Mouse (Mus musculus) adrenal gland, postnatal 14 days (tissue): ENCODE measurements around the gene Sdad1. TPM values are rescaled to one million over a fixed set of nuclear protein-coding genes. Genes with fewer than 3 reads are reported as not detected.
A peak's percentile ranks its signal among the peaks of the same experiment; 100 is the strongest.

Experiments
- DNase-seq: peaks from one replicate; pipeline ENCODE4 v3.0.0; 2021; ENCODE audit warnings: mixed read lengths
- long read RNA-seq, 2 experiments: library from polyadenylated mRNA; stranded (forward); transcript quantifications; one replicate each; pipeline ENCODE4 v2.0.0; 2021
- total RNA-seq: library from RNA; stranded (reverse); gene quantifications from 2 replicates; pipeline ENCODE4 v1.2.3, GENCODE M21; 2021

The Sdad1 gene
- 30.5 and 42.2 TPM in 2 replicates for total RNA-seq
- long read RNA-seq, experiment 1, full-length matches to known transcripts: 8 of 11 reads
- long read RNA-seq, experiment 1, partial matches to known transcripts: 2 of 11 reads
- long read RNA-seq, experiment 1, other reads (novel, unspliced or antisense): 1 of 11 reads
- long read RNA-seq, experiment 2, full-length matches to known transcripts: 5 of 13 reads
- long read RNA-seq, experiment 2, partial matches to known transcripts: 2 of 13 reads
- long read RNA-seq, experiment 2, other reads (novel, unspliced or antisense): 6 of 13 reads

DNA sequence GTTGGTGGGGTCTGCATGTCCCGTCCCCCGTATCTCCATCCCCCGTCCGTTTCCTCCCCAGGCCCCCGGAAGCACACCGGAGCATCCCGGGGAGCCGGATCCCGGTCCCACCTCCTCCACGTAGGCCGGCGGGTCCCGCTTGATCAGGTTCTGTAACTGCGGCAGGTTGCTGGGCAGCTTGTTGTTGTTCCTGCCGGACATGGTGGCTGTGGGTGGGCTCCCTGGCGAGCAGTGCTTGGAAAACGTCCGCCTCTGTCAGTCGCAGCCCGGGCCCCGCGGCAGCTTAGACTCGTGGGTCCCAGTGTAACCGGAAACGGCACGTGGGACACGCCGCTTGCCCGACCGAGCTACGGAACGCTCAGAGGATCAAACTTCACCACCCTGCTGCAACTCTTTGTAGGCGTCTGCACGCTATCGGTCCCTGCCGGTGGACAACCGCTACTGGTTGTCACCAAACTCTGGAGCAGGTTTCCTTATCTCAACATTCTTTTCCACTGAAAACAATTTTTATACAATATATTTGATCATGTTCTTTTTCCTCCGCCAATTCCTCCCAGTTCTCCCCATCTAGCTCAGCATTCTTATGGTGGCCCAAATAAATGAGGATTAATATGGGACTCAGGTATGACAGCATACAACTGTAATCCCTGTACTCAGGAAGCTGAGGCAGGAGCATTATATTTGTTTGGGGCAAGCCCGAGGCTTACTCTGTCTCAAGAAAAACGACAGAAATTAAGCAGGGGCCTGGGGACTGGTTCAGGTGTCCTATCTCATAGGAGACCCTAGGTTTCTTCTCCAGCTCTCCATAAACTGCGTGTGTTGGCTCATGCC lies at the start of gene Sdad1:
Gene Sdad1, minus strand, starts transcription at position 799 of the 831 bp plus-strand sequence.
- peak; percentile 96 for DNase-seq

GRCm38 (mm10) chr5:92358767-92359455 lies 48.6 kb upstream of the Sdad1 start:
- DNase-seq: peak; percentile 23

DNA sequence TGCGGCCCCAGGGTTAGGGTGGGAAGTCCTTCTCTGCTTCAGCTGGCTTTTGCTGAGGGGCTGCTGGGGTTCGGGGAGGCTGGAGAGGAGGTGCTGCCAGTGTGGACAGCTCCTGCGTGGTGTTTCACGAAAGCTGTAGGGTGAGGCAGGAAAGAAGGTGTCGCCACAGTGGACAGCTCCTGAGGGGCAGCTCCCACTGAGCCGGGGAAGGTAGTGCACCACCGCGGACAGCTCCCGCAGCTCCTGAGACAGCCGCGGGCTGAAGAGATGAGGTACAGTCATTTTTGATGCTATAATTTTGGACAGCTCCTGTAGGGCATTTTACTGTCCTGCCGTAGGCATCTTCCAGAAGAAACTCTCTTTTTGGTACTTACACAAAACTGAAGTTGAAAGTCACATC lies 47.8 kb upstream of the Sdad1 start:
- DNase-seq: peak; percentile 79

- DNase-seq: peak; percentile 85
These were observed 43.2 kb upstream of the Sdad1 start for GRCm38 (mm10) chr5:92353517-92353916.

DNA sequence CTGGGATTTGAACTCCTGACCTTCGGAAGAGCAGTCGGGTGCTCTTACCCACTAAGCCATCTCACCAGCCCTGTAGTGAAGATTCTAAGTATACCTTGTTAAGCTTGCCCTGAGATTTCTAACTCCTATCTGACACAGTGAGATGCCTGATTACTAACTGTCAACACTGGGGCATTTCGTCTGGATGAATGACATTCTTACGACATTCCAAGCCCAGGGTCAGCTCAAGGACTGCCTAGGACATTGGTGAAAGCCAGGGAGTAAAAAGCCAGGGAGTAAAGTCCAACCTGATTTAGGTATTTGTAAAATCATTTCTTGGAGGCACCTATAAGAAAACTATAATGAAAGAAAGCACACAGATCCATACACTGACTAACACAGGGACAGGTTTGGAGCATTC lies 42.4 kb upstream of the Sdad1 start:
- peak; percentile 44 for DNase-seq

GRCm38 (mm10) chr5:92349731-92350130 lies 39.5 kb upstream of the Sdad1 start:
- no peak for DNase-seq

DNA sequence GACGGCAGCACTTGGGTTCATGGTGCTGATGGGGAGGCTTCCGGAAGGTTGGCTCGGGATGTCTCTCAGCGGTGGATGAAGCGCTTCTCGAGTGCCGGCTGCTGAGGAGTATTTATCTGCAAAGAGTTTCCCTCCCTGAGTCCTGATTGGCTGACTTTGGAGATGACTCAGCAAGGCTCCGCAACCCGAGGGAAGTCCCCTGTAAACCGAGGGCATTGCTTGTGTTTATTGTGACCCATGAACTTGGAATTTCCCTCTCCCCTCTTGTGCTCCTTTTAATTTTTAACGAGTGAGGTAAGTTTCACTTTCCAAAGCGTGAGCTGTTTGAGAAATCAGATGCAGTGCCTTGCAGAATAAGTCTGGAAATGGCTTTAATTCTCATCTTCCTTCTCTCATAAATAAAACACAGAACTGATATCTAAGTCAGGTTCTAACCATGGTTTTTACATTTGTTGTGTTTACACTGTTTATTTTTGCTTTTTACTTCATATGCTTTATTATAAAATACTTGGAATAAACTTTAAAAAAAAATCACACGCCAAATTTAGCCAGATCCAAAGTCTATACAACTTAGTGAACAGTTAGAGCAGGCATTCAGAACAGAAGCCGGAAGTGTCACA lies 38.6 kb upstream of the Sdad1 start, which contains the start of gene Cxcl10:
Gene Cxcl10, minus strand, starts transcription at position 96 of the 620 bp plus-strand sequence.
- peak; percentile 78 for DNase-seq

GRCm38 (mm10) chr5:92345006-92345405 lies 34.7 kb upstream of the Sdad1 start:
- DNase-seq: no peak

DNA sequence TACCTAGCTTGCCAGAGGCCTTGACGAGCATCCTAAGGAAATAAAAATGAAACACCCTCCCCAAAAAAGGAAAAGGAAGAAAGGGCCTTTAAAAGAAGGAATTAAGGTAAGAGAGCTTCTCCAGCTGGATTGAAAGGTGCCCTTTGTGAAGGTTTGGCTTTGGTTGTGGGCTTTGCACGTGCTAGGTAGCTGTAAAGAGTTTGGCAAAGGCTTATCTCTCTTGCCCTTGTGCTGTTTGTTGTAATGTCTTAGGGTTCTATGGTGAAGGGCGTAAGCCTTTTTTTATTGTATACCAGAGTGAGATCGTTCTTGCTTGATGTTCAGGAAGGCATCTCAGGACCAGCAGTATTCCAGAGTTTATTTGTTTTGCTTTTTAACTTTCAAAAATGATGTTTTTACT lies 30.3 kb upstream of the Sdad1 start:
- DNase-seq: no peak

DNA sequence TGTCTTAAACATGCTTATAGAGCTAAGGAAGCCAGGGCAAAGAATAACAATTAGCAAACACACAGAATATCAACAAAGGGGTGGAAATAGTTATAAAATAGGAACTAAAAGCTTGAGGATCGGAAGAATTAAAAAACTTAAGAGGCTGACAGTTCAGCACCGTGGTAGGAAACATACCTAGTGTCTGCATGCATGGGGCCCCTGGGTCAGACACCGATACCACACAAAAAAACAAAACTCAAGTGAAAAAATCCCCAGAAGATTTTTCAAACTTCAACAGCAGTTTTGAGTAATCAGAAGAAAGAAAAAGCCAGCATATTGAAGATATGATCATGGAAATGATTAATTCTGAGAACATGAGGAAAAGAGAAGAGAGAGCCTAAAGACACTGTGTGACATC lies 26.5 kb upstream of the Sdad1 start:
- DNase-seq: no peak

GRCm38 (mm10) chr5:92332359-92332840 lies 22.1 kb upstream of the Sdad1 start:
- peak; percentile 68 for DNase-seq

DNA sequence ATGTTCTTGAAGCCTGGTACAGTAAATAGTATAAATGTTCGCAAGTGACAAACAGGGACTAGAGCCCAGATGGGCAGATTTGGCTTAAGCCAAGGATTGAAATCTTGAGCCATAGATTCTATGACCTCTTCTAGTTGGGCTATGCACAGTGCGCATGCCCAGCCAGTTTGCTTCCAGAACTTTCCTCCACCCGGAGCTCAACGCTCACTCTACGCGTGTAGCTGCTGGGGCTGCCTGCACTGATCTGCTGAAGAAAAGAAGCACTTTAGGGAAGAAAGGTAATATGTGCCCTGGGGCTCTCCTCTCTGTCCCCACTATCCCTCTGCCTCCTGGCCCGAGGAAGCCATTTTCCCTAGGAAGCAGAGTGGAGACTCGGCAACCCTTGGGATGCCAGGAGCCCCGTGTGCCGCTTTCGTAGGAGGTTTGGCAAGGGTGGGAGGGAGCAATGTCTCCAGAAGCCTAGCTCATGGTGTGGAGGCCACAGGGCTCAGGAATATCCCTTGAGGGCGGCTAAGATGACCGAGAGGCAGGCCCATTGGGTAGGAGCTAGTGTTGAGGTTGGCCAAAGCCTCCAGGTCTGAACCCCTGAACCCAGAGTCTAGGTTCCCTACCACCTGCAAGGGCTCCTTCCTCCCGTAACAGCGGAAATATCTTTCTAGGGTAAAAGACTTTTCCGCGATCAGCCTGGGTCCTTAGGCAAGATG lies 21.5 kb upstream of the Sdad1 start, which contains the start of gene Art3:
Gene Art3, plus strand, starts transcription at position 193 of the 704 bp plus-strand sequence.
- DNase-seq: peak; percentile 43

DNA sequence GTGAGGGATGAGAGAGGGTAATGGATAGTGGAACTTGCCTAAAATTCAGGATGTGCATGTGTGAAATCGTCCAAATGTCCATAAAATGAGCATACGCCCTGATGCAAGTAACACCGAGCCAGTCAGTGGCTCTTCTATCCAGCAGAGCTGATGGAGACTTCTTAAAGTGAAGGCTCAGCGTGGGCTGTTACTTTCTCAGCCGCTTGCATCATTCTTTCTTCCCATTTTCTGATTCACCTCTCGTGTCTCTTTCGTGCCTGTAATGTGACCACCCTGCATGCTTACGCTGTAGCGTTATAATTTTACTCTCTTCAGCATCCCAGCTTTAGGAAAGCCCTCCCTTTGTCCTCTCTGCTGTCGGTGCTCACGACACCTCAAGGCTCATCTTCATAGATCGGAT lies 20.8 kb upstream of the Sdad1 start:
- no peak for DNase-seq

GRCm38 (mm10) chr5:92327929-92328328 lies 17.6 kb upstream of the Sdad1 start, which contains the start of gene Cxcl9:
Gene Cxcl9, minus strand, starts transcription at chr5:92328079.
- no peak for DNase-seq

- DNase-seq: no peak
These were observed 17.1 kb upstream of the Sdad1 start for GRCm38 (mm10) chr5:92327367-92327766.

DNA sequence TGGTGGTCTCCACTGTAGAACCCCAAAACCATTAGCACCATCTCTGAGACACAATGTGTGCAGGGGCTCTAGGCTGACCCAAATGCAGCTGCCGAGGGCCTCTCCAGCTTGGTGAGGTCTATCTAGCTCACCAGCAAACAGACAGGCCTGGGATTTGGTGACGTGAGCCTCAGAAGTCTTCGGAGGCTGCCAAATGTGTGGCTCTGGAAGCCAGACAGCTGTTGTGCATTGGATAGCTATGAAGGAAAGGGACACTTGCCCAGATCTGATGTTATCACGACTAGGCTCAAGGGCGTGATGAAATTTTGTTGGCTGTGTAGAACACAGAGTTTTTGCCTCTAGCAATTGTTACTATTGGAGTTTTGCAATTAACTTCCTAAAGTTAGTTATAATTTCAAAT lies 13.0 kb upstream of the Sdad1 start:
- DNase-seq: peak; percentile 63

DNA sequence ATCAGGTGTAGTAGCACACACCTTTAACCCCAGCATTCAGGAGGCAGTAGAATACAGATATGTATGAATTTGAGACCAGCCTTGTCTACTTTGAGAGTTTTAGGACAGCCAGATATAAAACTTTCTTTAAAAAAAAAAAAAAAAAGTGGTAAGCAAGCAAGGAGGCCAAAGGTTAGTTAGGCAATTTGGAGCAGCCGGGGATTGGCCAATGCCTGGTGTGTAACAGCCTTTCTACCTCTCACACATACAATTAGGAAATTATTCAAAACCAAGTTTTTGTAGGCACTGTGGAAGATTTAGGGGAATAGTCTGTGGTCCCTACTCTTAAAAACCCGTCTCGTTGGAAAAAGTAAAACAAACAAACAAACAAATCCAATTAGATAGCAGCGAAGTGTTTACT lies 12.3 kb upstream of the Sdad1 start:
- DNase-seq: peak; percentile 36

DNA sequence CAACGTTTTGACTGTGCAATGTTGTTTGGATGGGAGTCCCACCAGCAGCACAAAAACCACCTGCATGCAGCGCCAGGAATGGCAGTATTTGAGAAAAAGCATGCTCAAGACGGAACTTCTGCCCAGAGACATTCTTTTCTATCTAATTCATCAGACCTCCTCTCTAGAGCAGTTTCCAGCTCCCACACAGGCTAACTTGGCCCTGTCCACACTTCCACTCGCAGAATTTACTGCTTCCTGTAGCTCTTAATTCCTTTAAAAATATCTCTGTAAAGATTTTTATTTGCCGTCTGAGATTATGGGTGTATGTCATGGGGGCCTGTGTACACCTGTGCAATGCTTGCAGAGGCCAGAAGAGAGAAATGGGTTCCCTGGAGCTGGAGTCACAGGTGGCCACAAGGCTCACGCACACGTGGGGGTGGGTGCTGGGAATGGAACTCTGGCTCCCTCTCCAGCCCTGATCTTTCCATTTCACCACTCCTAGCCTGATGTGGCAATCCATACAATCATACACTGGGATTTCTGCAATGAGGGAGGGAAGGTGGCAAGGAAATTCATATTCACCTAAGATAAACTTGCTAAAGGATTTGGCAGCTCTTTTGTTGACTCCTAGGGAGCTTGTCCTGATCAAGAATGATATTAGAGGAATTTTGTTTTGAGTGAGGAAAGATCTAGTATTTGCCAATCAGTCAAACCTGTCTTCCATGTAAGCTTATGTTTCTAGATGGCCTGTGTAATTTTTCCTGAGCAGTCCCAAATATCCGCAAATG lies 11.5 kb upstream of the Sdad1 start:
- peak; percentile 45 for DNase-seq

DNA sequence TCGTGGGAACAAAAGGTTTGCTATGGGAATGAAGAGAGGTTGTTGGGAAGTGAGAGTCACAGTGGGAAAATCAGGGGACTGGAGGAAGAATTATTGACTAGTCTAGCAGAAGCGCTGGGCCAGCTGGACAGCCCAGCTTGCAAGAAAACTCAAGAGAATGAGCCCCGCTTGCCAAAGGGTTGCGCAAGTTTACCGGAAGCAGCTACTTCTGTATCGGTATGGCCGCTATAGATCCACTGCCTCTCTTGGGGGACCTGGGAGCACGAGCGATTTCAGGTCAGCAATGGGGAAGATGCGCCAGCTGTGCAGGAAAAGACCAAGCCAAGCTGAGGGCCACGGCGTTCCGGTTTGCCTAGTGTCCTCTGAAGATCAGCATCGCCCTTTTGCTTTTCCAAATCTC lies 8.3 kb upstream of the Sdad1 start:
- peak; percentile 36 for DNase-seq

DNA sequence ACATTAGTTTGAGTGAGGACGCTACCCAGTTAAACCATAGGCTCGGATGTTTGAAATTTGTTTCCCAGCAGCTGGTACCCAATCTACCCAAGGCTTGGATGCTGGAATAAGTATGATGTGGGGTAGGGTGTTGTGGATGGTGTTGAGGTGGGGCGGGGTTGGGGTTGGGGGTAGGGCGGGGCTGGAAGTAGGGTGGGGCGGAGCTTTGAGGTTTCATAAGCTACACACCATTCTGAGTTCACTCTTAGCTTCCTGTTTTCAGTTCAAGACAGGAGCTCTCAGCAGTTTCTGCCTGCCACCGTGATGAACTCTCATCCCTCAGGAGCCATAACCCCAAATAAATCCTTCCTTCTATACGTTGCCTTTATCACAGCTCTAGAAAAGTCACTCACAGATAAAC lies 7.8 kb upstream of the Sdad1 start:
- DNase-seq: no peak

GRCm38 (mm10) chr5:92313776-92314175 lies 3.5 kb upstream of the Sdad1 start:
- peak; percentile 19 for DNase-seq
